Mouse (Mus musculus) urinary bladder, postnatal 4 days (tissue): Measurements from ENCODE around the gene Gm3618.
A peak's percentile ranks its signal among the peaks of the same experiment; 100 is the strongest.
"Not testable (repeated sequence)": the region's sequence is repeated elsewhere in the genome, so short reads cannot be mapped to it uniquely, and the experiment has no call there.

Source experiments
- DNase-seq, 2 experiments: peaks; one replicate each; pipeline ENCODE4 v3.0.0; 2021 to 2022; ENCODE audit warnings: low spot score in 2 of 2

Gene Gm3618

GRCm38 (mm10) chr14:6343578-6343977 is at the start of gene Gm3618:
Gene Gm3618, minus strand, starts transcription at chr14:6343678.
- DNase-seq, result not testable (repeated sequence)

- DNase-seq, result not testable (repeated sequence)
These were observed 46.7 kb upstream of the Gm3618 start, which contains the start of gene Gm16440 for GRCm38 (mm10) chr14:6390219-6390618. Gene Gm16440, minus strand, starts transcription at chr14:6390319.

GRCm38 (mm10) chr14:6304743-6305142 is 38.7 kb downstream of the Gm3618 start, which contains the start of gene Gm21103:
Gene Gm21103, minus strand, starts transcription at chr14:6304843.
- DNase-seq, result not testable (repeated sequence)

DNA sequence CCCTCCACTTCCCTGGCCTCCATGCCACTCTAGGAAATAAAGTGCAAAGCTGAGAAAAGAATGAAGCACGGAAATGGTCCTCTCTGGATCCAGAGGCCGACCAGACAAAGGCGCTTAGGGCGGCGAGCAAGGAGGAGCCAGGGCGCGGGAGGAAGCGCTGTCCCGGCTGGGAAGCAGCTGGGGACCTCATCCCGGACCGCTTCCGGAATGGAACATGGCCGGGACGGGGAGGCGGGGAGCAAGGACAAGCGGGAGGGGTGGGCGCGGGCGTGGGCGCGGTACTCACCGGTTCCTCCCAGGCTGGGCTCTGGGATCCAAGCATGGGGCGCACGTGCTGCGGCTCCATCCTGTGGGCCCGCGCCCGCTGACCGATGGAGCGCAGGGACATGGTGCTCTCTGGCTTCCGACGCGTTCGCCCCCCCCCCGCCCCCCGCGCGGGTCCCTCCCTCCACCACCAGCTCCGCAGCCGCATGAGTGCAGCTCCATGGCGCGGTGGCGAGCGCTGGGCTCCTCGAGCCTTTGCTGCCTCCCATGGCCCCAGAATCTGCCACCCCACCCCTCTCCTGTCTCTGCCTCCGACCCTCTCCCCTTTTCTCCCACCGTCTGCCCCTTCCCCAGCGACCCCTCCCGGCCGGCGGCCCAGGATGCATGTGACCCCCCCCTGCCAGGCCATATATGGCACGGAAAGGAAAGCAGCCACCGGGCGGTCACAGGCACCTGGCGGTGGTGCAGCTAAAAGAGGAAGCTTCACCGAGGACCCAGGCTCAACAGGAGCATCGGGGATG is 56.4 kb downstream of the Gm3618 start, which contains the start of gene Gm3411:
Gene Gm3411, minus strand, starts transcription at position 320 of the 785 bp plus-strand sequence.
- peak; percentile 32 to 60 for DNase-seq
